Mouse (Mus musculus) CH12.LX (cell line): ENCODE measurements around the gene Ugcg.

ENCODE experiments used
- CTCF ChIP-seq, 2 experiments: IDR thresholded peaks in 1 of 2; conservative IDR thresholded peaks in 1 of 2; 2 replicates each; pipeline ENCODE4 v1.5.1; 2011 to 2012; ENCODE audit warnings: low read depth in 2 of 2, low read length in 2 of 2, improper control_type of control experiment in 1 of 2, inconsistent platforms in 1 of 2, mild to moderate bottlenecking in 1 of 2, moderate library complexity in 1 of 2
- ELF1 ChIP-seq: IDR thresholded peaks from 2 replicates; pipeline ENCODE4 v1.6.1; 2014; ENCODE audit warnings: low read depth, mild to moderate bottlenecking, inconsistent platforms, low read length, improper control_type of control experiment
- EP300 ChIP-seq: IDR thresholded peaks from 2 replicates; pipeline ENCODE4 v1.6.1; 2011; ENCODE audit warnings: low read length, improper control_type of control experiment
- ETS1 ChIP-seq: conservative IDR thresholded peaks from 2 replicates; pipeline ENCODE4 v1.6.1; 2012; ENCODE audit warnings: low read depth, mild to moderate bottlenecking, inconsistent platforms, low read length, improper control_type of control experiment, moderate library complexity
- GABPA ChIP-seq: IDR thresholded peaks from 2 replicates; pipeline ENCODE4 v1.6.1; 2012; ENCODE audit warnings: low read depth, low read length, improper control_type of control experiment, inconsistent platforms; ENCODE audit not compliant: insufficient replicate concordance
- MYC ChIP-seq: IDR thresholded peaks from 2 replicates; pipeline ENCODE4 v1.6.1; 2011; ENCODE audit warnings: low read depth, mild to moderate bottlenecking, improper control_type of control experiment, low read length
- NELFE ChIP-seq: IDR thresholded peaks from 2 replicates; pipeline ENCODE4 v1.6.1; 2011; ENCODE audit warnings: low read depth, low read length, improper control_type of control experiment
- POLR2A ChIP-seq: IDR thresholded peaks from 2 replicates; pipeline ENCODE4 v1.6.1; 2011; ENCODE audit warnings: low read depth, mild to moderate bottlenecking, improper control_type of control experiment, low read length
- RAD21 ChIP-seq: IDR thresholded peaks from 2 replicates; pipeline ENCODE4 v1.6.1; 2011; ENCODE audit warnings: low read depth, mild to moderate bottlenecking, low read length, improper control_type of control experiment, moderate library complexity
- TBP ChIP-seq: conservative IDR thresholded peaks from 2 replicates; pipeline ENCODE4 v1.6.1; 2011; ENCODE audit warnings: low read depth, low read length, improper control_type of control experiment
- TCF12 ChIP-seq: IDR thresholded peaks from 2 replicates; pipeline ENCODE4 v1.6.1; 2014; ENCODE audit warnings: low read depth, mild to moderate bottlenecking, inconsistent platforms, low read length, improper control_type of control experiment
- UBTF ChIP-seq: IDR thresholded peaks from 2 replicates; pipeline ENCODE4 v1.6.1; 2012; ENCODE audit warnings: low read depth, mild to moderate bottlenecking, inconsistent platforms, low read length, improper control_type of control experiment, moderate library complexity
- USF1 ChIP-seq: IDR thresholded peaks from 2 replicates; pipeline ENCODE4 v1.6.1; 2014; ENCODE audit warnings: low read depth, mild to moderate bottlenecking, inconsistent platforms, low read length, improper control_type of control experiment
- ZC3H11A ChIP-seq: IDR thresholded peaks from 2 replicates; pipeline ENCODE4 v1.6.1; 2012; ENCODE audit warnings: low read depth, mild to moderate bottlenecking, inconsistent platforms, low read length, improper control_type of control experiment

- TF ChIP-seq ELF1 (no peak), USF1 (no peak), POLR2A (no peak), CTCF (conservative IDR thresholded peaks at IDR 0.05 in 1 of 2, IDR thresholded peaks at IDR 0.05 in 1 of 2; ENCODE audit: low read depth in 2 of 2, low read length in 2 of 2) (no peak), EP300 (no peak), TBP (no peak), MYC (no peak), TCF12 (no peak), UBTF (no peak), GABPA (no peak), RAD21 (no peak), ZC3H11A (no peak), ETS1 (no peak), NELFE (no peak)
Measured at GRCm38 (mm10) chr4:59177566-59177965, 11.5 kb upstream of the Ugcg start.
